Mouse (Mus musculus) cerebellum, adult 11 months (tissue): ENCODE results near the gene Gper1.

Experiments used
- DNase-seq: peaks from one replicate; pipeline ENCODE4 v3.0.0; 2022

Gper1 gene

DNA sequence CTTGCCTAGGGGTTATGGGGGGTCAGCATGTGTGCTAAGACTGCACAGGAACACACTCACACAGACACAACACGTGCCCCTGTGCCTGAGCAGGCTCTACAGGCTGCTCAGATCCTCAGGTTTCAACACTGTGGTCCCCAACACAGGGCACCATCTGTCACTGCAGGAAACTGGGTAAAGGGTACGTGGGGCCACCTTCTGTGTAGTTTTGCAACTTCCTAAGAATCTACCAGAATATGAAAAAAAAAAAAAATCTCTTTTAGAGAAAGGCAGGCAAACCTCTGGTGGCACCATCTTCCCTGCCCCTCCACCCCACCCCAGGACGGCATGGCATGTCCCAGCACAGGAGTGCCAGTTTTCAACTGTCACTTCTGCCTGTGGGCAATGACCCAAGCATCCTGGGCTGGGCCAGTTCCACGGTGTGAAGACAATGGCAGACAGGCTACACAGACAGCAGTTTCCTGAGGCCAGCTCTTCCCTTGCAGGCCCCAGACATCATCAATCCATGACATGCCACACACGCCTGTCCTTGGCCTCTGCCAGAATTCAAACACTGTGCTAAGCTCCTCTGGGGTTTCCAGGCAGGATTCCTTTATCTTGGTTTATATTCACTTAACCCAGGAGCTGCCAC is 26.3 kb downstream of the Gper1 start:
- DNase-seq: no peak

DNA sequence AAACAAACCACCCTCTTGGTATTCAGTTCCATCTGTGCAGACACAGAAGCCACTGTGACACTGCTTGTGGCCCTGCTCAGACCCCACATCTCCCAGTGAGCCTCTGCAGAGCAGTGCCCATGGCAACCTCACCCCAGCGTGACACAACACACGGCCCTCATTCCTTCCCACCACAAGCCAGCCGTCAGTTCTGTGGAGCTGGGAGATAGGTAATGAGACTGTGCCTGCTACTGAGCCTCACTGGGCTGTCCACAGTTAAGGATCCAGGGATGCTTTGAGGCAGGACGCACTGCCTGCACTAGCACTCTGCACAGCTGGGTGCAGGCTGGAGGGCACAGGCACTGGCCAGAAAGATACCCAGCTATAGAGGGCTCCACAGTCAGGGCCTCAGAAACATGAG is 27.0 kb downstream of the Gper1 start:
- no peak for DNase-seq

DNA sequence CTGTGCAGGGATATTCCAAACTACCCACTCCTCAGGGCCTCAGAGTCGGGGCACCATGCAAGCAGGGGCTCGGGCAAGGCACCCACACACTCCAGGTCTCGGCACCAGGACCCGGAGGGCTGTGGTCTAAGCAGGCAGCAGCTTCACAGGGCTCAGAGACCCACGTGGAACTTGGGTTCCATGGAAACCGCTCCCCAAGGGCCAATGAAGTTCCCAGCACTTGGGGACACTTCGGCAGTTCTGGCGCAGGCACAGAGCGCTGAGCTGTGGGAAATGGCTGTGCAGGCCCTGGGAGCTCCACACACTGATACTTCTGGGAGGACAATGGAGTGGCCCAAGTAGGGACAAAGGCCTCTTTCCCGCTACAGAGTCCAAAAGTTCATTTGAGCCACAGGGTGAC is 30.1 kb downstream of the Gper1 start:
- no peak for DNase-seq

DNA sequence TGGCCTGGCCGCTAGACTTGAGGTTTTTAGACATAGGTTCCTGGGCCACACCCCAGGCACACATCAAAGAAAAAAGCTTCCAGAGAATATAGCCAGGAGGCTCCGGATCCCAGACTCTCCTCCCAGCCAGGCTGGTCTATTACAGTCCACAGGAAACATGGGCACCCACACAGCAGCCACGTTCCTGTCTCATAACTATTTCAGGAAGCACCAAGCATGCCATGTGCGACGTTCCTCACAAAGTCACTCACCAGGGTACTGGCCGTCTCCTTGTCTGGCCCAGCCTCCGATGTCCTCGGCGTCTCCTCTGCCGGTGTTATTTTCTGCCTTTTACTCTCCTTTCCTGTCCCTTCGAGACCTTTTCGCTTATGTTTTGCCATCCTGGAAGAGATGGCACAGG is 32.2 kb downstream of the Gper1 start:
- DNase-seq: no peak

DNA sequence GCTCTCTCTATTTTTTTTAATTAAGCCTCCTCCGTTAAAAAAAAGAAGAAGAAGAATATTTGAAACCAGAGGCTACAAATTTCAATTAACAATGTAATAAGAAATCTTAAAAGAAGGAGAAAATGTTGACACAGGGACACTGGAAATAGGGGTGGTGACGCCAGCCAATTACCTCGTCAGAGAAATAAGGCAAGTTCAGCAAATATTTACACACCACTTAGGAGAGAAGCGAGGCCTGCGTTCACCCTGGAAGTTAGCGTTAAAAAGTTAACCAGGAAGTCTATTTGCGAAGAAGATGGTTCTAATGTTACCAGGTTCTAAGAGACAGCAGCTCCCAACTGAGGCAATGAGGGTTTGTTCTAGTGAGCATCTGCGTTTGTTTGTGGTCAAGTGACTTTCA is 34.3 kb downstream of the Gper1 start:
- no peak for DNase-seq

DNA sequence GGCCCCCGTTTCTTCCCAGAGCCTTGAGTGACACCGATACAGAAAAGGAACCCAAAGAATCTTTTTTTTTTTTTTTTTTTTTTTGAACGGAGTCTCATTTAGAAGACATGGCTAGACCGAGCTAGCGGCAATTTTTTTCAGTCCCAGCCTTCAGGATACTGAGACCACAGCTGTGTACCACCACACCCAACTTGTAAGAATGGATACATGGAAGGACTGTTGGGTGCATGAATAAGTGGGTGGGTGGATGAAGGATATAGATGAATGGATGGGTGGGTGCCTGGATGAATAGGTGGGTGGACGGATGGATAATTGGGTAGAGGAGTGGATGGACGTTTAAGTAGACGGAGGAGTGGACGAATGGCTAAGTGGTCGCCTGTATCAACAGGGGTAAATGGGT is 37.0 kb downstream of the Gper1 start:
- no peak for DNase-seq

DNA sequence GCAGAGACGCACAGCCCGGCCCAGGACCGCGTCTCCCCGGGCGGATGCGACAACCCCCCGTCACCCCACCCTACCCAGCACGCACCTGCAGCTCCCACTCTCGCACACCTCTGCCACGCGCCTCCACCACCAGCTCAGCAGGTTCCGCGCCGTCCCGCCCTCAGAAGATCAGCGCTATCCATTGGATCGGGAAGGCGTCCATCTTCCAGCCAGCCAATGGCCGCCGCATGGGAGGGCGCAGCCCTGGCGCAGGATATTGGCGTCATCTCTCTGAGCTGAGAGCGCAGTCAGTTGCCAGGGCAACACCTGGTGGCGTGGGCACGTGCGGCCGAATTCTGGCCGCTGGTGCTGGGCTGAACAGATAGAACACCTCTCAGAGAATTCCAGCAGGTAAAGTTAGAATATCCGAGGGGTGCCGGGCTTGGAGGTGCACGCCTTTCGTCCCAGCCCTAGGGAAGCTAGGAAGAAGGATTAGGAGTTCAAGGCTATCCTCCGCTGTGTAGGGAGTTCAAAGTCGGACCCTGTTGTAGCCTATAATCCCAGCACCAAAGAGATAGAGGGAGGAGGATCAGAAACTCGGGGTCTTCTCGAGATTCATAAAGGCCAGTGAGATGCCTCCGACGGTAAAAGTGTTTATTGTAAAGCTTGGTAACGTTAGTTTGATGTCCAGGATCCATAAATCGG is 37.6 kb downstream of the Gper1 start, which contains the start of gene 3110082I17Rik:
TSS of gene 3110082I17Rik (minus strand) at position 144 of the 684 bp plus-strand sequence.
- DNase-seq: peak; percentile 97

DNA sequence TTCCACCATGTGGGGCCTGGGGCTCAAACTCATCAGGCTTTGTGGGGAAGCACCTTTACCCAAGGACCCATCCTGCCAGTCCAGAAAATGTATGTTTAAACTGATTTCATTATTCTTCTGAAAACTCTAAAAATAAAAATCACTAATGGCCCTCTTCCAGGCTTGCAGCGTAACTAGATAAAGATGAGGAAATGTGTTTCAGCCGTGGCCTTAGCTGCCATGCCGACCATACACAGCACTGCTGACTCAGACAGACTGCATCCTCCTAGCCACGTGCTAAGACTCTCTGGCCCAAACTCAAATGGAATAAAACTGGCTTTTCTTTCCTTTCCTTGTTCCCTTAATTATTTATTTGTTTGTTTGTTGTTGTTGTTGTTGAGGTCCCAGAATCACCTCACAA is 41.9 kb downstream of the Gper1 start:
- no peak for DNase-seq

DNA sequence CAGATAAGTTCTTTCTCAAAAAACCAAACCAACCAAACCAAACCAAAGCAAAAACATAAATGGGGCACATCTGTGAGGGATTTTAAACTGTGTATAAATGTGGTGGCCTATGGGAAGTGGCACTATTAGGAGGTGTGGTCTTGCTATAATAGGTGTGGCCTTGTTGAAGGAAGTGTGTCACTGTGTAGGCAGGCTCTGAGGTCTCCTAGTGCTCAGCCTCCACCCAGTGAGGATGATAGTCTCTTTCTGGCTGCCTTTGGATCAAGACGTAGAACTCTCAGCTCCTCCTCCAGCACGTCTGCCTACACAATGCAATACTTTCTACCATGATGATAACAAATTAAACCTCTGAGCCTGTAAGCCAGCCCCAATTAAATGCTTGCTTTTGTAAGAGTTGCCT is 43.4 kb downstream of the Gper1 start:
- no peak for DNase-seq

DNA sequence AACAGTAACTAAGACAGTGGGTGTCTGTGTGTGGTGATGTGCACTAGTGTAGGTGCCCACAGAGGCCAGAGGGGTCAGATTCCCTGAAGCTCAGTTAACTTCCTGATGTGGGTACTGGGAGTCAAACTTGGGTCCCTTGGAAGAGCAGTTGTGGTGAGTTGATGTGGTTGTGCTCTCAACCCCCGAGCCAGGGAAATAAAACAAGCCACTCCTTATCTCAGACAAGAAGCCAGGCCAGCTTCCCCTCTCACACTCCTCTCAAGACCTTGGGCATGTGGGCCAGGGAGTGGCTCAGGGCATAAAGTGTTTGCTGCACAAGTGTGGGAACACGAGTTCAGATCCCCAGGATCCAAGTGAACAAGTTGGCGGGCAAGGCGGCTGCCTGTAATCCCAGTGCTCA is 43.9 kb downstream of the Gper1 start:
- DNase-seq: no peak

DNA sequence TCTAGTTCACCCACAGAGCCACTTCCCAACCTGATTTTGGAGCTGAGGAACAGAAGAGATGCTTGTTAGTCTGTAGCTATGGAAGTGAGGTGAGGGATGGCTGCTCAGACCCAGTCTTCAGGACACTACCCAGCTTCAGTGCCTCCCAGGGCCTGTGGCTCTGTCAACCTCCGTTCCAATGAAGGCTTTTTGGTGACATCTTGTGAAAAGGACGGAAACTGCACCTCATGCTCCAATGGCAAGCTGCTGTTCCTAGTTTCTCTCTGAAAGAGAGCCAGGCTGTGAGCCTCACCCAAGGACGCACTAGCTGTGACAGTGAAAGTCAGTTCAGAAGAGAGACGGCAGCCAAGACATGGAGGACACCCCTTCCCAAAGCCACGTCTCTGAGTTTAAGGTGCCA is 45.0 kb downstream of the Gper1 start:
- DNase-seq: peak; percentile 32

DNA sequence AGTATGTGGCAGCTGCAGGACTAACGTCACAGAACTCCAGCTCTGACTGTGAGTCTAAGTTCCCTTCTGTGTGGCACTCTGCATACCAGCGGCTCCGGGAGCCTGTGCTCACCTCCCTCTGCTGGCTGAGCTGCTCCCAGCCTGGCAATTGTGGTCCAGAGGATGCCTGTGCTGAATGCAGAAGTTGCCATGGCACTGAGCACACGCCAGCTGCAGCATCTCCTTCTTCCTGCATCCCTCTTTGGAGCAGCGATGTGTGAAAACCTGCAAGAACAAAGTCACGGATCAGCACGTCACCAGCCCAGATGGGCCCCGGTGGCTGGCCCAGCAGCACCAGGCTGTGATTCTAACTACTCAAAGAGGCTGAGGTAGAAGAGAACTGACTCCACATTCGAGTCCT is 51.8 kb downstream of the Gper1 start:
- DNase-seq: no peak
